Comparison of ENCODE assay signal across 9 mouse cellular contexts in the genomic region with DNA sequence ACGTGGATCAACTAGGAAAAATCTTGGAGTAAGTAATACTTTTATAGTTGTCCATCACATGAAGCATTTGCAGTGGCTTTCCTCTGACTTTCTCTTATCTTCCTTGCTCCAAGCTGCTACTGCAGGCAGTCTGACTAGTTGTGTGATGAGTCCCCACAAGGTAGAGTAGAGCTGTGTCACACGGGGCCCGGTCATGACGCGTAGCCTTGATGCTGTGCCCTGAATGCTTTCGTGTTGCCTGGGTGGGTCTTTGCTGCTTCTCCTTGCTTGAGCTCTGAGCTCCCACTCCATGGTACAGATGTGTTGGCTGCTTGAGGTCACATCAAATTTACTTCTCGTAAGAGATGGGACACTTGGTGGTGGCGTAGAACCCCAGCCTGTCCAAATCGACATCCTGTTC.
"Had no signal": no experiment of that assay in that cellular context is flagged by ENCODE, and none has a peak within 500 bp of the region (broad histone marks: within the 10 kb centered on the region; RNA-seq: fewer than 3 reads in every experiment).

No protein-coding gene starts in this region.

- H3K27ac ChIP-seq: limb, embryonic 15.5 days; midbrain, embryonic 12.5 days; stomach, postnatal 0 days had no signal

- H3K4me2 ChIP-seq: limb, embryonic 15.5 days; midbrain, embryonic 12.5 days had no signal

- H3K4me1 ChIP-seq: midbrain, embryonic 12.5 days had no signal

- DNase-seq: kidney, adult 8-10 months; kidney, postnatal 25 days; layer of hippocampus, postnatal 36 days; lung, adult 2 months; thymus, postnatal 4 days had no signal

- H3K4me3 ChIP-seq: limb, embryonic 15.5 days; midbrain, embryonic 12.5 days had no signal

- H3K36me3 ChIP-seq: midbrain, embryonic 12.5 days had no signal

- H3K9me3 ChIP-seq: limb, embryonic 15.5 days; midbrain, embryonic 12.5 days had no signal

- H3K27me3 ChIP-seq: limb, embryonic 15.5 days; midbrain, embryonic 12.5 days had no signal

- H3K9ac ChIP-seq: limb, embryonic 15.5 days; midbrain, embryonic 12.5 days had no signal

- ATAC-seq: lung, postnatal 0 days had no signal
